Mouse (Mus musculus) C2C12 (cell line): ENCODE measurements around the gene Duxbl2. TPM values are rescaled to one million over a fixed set of nuclear protein-coding genes. Genes with fewer than 3 reads are reported as not detected.
"Not testable (repeated sequence)": the region's sequence is repeated elsewhere in the genome, so short reads cannot be mapped to it uniquely, and the experiment has no call there.

Source experiments
- H3K27me3 ChIP-seq: one replicate; pipeline ENCODE4 v1.6.1; 2011; ENCODE audit not compliant: control insufficient read depth, insufficient read depth, insufficient read length
- H3K36me3 ChIP-seq: one replicate; pipeline ENCODE4 v1.6.1; 2011; ENCODE audit not compliant: control insufficient read depth, insufficient read depth
- H3K4me3 ChIP-seq: one replicate; pipeline ENCODE4 v1.5.1; 2011; ENCODE audit warnings: mild to moderate bottlenecking, control low read depth; ENCODE audit not compliant: poor library complexity, insufficient read depth, severe bottlenecking
- H3K79me2 ChIP-seq: one replicate; pipeline ENCODE4 v1.6.1; 2011; ENCODE audit not compliant: control insufficient read depth, insufficient read depth
- H3K79me3 ChIP-seq: one replicate; pipeline ENCODE4 v1.6.1; 2011; ENCODE audit warnings: low read depth, control low read depth
- H3ac ChIP-seq: one replicate; pipeline ENCODE3; 2011; ENCODE audit warnings: low read depth; ENCODE audit not compliant: control insufficient read depth, insufficient read length
- polyA plus RNA-seq: library from polyadenylated mRNA; unstranded; fragments of >200 nt; fragmentation: generic; extraction: Trizol; gene quantifications from one replicate; pipeline ENCODE4 v1.2.1, GENCODE M21; 2012; ENCODE audit warnings: missing spikeins

The Duxbl2 gene
- polyA plus RNA-seq, 1 experiment: not detected

GRCm38 (mm10) chr14:26173955-26174354 is 55.8 kb downstream of the Duxbl2 start:
- H3ac ChIP-seq, H3K4me3 ChIP-seq, H3K27me3 ChIP-seq, H3K36me3 ChIP-seq, H3K79me3 ChIP-seq, H3K79me2 ChIP-seq: not testable (repeated sequence)

GRCm38 (mm10) chr14:26175028-26175427 is 56.9 kb downstream of the Duxbl2 start:
- H3ac ChIP-seq, H3K79me3 ChIP-seq, H3K36me3 ChIP-seq, H3K79me2 ChIP-seq, H3K27me3 ChIP-seq, H3K4me3 ChIP-seq: not testable (repeated sequence)

Other genes starting within 250 kb of the Duxbl2 start
- gene Plac9a, start 215.2 kb upstream of the Duxbl2 start, polyA plus RNA-seq: 0.30 TPM
- gene Tmem254a, start 190.7 kb upstream of the Duxbl2 start, polyA plus RNA-seq: 0.56 TPM
- gene Cphx1, start 180.0 kb upstream of the Duxbl2 start, polyA plus RNA-seq: not detected
- gene Duxbl1, start 139.8 kb upstream of the Duxbl2 start, polyA plus RNA-seq: not detected
- gene Gm9780, start 75.6 kb upstream of the Duxbl2 start, polyA plus RNA-seq: 0.96 TPM
- gene Tmem254c, start 51.0 kb upstream of the Duxbl2 start, polyA plus RNA-seq: 3.7 TPM
- not detected for gene Cphx2, start 36.8 kb upstream of the Duxbl2 start, polyA plus RNA-seq
- gene Cphx3, start 36.1 kb upstream of the Duxbl2 start, polyA plus RNA-seq: not detected
- 4.8 TPM for gene Plac9b, start 64.1 kb downstream of the Duxbl2 start, polyA plus RNA-seq
- 5.8 TPM for gene Tmem254b, start 88.7 kb downstream of the Duxbl2 start, polyA plus RNA-seq
- 0.11 TPM for gene Duxbl3, start 139.6 kb downstream of the Duxbl2 start, polyA plus RNA-seq